Mouse (Mus musculus) liver, embryonic 15.5 days (tissue): ENCODE measurements around the gene Cdc42bpa. TPM values are rescaled to one million over a fixed set of nuclear protein-coding genes. Genes with fewer than 3 reads are reported as not detected.

Experiments
- ATAC-seq: fragments of 200-750 bp; cut with Nextera tagmentation; 2 replicates; pipeline ENCODE4 v1.8.0; 2017; ENCODE audit warnings: moderate number of reproducible peaks, mild to moderate bottlenecking, moderate library complexity; ENCODE audit not compliant: insufficient read depth
- H3K27ac ChIP-seq: fragments of 300-500 bp; sonication (generic); replicated peaks from 2 replicates; pipeline ENCODE4 v1.5.1; 2015; ENCODE audit warnings: mild to moderate bottlenecking, inconsistent platforms
- H3K27me3 ChIP-seq: fragments of 300-500 bp; sonication (generic); 2 replicates; pipeline ENCODE4 v1.6.1; 2015; ENCODE audit warnings: mild to moderate bottlenecking, inconsistent platforms
- H3K36me3 ChIP-seq: fragments of 300-500 bp; sonication (generic); replicated peaks from 2 replicates; pipeline ENCODE4 v1.6.1; 2015; ENCODE audit warnings: moderate library complexity, mild to moderate bottlenecking, inconsistent platforms
- H3K4me1 ChIP-seq: fragments of 300-500 bp; sonication (generic); replicated peaks from 2 replicates; pipeline ENCODE4 v1.6.1; 2015; ENCODE audit warnings: inconsistent platforms
- H3K4me2 ChIP-seq: fragments of 300-500 bp; sonication (generic); 2 replicates; pipeline ENCODE4 v1.6.1; 2015; ENCODE audit warnings: moderate library complexity, mild to moderate bottlenecking, inconsistent platforms
- H3K4me3 ChIP-seq: fragments of 300-500 bp; sonication (generic); replicated peaks from 2 replicates; pipeline ENCODE4 v1.5.1; 2015; ENCODE audit warnings: mild to moderate bottlenecking, inconsistent platforms
- H3K9ac ChIP-seq: fragments of 300-500 bp; sonication (generic); 2 replicates; pipeline ENCODE4 v1.6.1; 2015; ENCODE audit warnings: moderate library complexity, mild to moderate bottlenecking, inconsistent platforms
- H3K9me3 ChIP-seq: fragments of 300-500 bp; sonication (generic); replicated peaks from 2 replicates; pipeline ENCODE4 v1.6.1; 2016; ENCODE audit warnings: inconsistent platforms
- WGBS: fragments of 180-500 bp; shearing (Covaris S2); methylation state at CpG from one replicate; pipeline ENCODE4 v1.1.7; 2015; ENCODE audit warnings: mixed read lengths; ENCODE audit not compliant: insufficient replicate concordance; 5-methylcytosine and 5-hydroxymethylcytosine counted together
- polyA plus RNA-seq: library from polyadenylated mRNA; unstranded; fragments of >200 nt; fragmentation: Nextera tagmentation; extraction: Ambion mirVana; gene quantifications from 2 replicates; pipeline ENCODE4 v1.2.1, GENCODE M21; 2015

Gene Cdc42bpa
- polyA plus RNA-seq, 1 experiment from 2014 or later, result 8.8 TPM

DNA sequence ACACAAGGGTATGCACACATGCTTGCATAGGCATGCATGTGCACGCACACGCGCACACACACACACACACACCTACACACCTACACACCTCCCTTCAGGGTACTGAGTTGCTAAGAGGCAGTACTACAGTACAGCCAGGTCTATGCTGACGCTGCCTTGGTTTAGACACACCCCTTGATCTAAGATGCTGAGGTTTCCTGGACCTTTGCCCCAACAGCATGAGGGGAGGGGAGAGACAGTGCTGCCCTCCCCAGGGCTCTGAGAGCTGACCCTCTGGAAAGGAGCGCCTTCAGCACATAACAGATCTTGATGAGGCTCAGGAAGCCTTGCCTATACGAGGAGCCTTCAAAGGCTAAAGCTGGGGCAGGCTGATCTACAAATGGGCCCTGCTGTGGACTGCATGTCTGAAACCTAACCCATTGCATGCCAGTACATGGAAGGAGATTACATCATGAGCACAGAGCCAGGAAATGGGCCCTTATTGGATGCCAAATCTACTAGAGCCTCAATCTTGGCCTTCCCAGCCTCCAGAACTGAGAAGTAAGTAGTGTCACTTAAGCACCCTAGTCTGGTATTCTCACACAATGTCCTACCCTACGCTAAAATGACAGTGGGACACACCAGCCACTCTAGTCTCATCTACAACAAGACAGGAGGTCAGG lies 221.2 kb downstream of the Cdc42bpa start:
- H3K27me3 ChIP-seq, result no peaks in the 10 kb centered on the region
- no peak overlapping the region for H3K4me3 ChIP-seq
- WGBS, result 76% methylated on average over 7 of the region's 7 CpGs
- H3K9ac ChIP-seq, result no peak overlapping the region
- no peak overlapping the region for H3K4me2 ChIP-seq
- ATAC-seq, result no peak
- H3K36me3 ChIP-seq, result no peaks in the 10 kb centered on the region
- H3K27ac ChIP-seq, result peak overlapping the region; percentile 74; the same call in 1 of the 2 replicates
- peaks cover 52% of the 10 kb centered on the region for H3K4me1 ChIP-seq
- no peaks in the 10 kb centered on the region for H3K9me3 ChIP-seq

DNA sequence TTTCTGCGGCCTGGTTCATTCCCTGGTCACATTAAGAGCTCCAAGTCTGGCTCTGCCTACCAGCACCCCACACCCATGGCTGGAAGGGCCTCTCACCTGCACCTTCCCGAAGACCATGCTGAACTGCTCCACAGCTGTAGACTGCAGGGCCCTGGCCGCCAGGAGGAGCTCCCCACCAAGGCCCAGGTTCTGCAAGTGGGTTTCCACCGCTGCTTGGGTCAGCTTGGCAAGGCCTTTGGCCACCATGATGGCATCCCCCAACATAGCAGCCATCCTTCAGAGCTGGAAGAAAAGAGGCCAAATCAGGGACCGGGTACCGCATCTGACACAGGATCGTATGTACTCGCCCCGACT lies 221.7 kb downstream of the Cdc42bpa start:
- H3K27ac ChIP-seq, result peak overlapping the region; percentile 74
- no peaks in the 10 kb centered on the region for H3K9me3 ChIP-seq
- H3K9ac ChIP-seq, result no peak overlapping the region
- H3K27me3 ChIP-seq, result no peaks in the 10 kb centered on the region
- no peak for ATAC-seq
- no peak overlapping the region for H3K4me3 ChIP-seq
- H3K36me3 ChIP-seq, result no peaks in the 10 kb centered on the region
- 0 out of 2 replicates have a peak overlapping the region, but pooled peaks have one; percentile 8 for H3K4me2 ChIP-seq
- 81% methylated on average over 9 of the region's 9 CpGs for WGBS
- peaks cover 47% of the 10 kb centered on the region for H3K4me1 ChIP-seq

DNA sequence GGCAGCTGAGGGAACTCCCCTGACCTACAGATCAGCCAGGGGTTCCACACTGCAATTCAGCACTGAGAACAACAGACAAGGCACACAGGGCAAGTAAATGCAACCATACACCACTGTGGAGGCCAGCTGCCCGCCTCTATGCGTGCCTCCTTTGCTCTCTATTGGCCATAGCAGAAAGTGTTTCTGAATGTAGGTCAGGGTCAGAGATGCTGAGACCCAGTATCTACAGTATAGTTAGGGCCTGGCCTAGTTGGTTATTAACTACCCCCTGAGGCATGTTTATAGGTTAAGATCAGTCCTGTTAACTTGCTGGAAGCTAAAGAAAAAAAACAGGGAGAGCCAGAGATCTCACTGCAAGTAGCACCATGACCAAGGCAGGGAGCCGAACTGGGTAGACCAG lies 222.5 kb downstream of the Cdc42bpa start:
- H3K27ac ChIP-seq, result peak overlapping the region; percentile 74
- no peaks in the 10 kb centered on the region for H3K36me3 ChIP-seq
- ATAC-seq, result peak; percentile 73
- H3K4me1 ChIP-seq, result peaks cover 47% of the 10 kb centered on the region
- no peaks in the 10 kb centered on the region for H3K27me3 ChIP-seq
- H3K9ac ChIP-seq, result no peak overlapping the region
- H3K4me2 ChIP-seq, result peak overlapping the region; percentile 39
- peak overlapping the region; percentile 17; the same call in 1 of the 2 replicates for H3K4me3 ChIP-seq
- H3K9me3 ChIP-seq, result no peaks in the 10 kb centered on the region
- WGBS, result 60% methylated on average over 3 of the region's 3 CpGs

DNA sequence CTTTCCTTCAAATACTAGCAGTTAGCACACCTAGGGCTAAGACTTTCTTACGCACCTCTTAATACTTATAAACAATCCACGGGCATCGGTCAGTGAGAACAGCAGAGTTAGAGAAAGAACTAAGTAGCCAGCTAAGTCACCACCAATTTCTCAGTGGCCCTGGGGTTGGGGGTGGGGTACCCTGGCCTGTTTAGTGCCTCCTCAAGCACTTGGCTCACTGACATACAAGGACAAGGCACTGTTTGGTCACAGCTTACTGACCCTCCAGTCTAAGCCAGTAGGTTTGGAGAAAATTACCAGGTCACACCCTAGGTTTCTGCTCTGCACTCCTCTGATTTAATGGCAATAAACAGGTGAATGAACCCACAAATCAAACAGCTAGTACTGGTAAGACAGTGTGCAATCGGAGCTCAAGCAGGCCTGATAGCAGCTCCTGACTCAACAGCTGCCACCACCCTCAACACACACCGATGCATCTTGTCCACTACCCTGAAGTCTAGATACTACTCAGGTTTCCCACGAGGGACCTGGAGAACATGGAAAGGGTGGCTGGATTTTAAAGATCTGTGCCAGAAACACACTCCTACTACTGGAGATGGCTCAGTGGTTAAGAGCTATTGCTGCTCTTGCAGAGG lies 223.4 kb downstream of the Cdc42bpa start:
- Histone ChIP-seq H3K4me2 (peak overlapping the region; percentile 39; the same call in 1 of the 2 replicates), H3K36me3 (0 out of 2 replicates have a peak, but pooled peaks cover 4% of the 10 kb centered on the region), H3K27ac (peak overlapping the region; percentile 64; the same call in 1 of the 2 replicates), H3K9ac (no peak overlapping the region), H3K4me3 (no peak overlapping the region), H3K27me3 (no peaks in the 10 kb centered on the region), H3K4me1 (peaks cover 44% of the 10 kb centered on the region), H3K9me3 (no peaks in the 10 kb centered on the region)
- WGBS, result 71% methylated on average over 6 of the region's 6 CpGs
- ATAC-seq, result no peak

DNA sequence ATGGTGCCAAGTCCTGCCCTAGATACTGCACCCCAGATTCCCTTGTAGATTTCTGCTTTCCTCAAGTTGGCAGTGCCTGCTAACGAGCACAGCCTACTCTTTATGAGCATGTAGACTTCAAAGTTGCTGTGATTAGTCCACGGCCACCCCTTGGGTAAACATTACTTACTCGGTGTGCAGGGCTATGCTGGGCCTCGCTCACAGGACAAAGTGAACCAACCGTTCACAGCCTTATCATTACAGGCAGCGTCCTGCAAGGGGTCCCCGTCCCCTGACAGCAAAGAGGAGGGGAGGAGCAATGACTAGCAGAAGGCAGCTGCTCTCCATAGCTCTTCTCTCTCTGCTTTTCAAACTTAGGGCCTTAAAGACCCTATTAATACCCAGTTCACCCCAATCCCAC lies 224.5 kb downstream of the Cdc42bpa start:
- Histone ChIP-seq H3K9ac (no peak overlapping the region), H3K9me3 (no peaks in the 10 kb centered on the region), H3K4me1 (peaks cover 44% of the 10 kb centered on the region), H3K4me2 (0 out of 2 replicates have a peak overlapping the region, but pooled peaks have one; percentile 25), H3K27ac (no peak overlapping the region), H3K27me3 (no peaks in the 10 kb centered on the region), H3K4me3 (no peak overlapping the region), H3K36me3 (0 out of 2 replicates have a peak, but pooled peaks cover 4% of the 10 kb centered on the region)
- 15% methylated on average over 7 of the region's 7 CpGs for WGBS
- peak; percentile 44 for ATAC-seq

DNA sequence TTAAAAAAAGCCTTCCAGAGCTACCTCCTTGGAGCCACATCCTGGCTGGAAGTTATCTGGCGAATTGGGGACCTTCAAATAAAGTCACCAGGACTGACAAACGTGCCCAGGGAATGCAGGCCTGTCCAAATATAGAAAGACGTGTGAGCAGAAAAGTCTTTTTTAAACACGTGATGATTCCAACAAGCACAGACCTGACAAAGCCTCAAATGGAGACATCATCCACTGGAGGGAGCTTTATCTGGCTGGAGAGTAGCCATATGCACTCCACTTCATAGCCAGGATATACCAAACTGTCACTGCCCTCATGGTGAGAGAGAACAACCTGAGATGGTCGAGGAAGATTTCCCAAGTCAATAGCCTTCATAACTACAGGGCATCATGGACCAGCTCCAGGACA lies 225.6 kb downstream of the Cdc42bpa start:
- H3K9ac ChIP-seq, result no peak overlapping the region
- H3K27ac ChIP-seq, result no peak overlapping the region
- H3K36me3 ChIP-seq, result 0 out of 2 replicates have a peak, but pooled peaks cover 4% of the 10 kb centered on the region
- H3K4me2 ChIP-seq, result no peak overlapping the region
- H3K27me3 ChIP-seq, result no peaks in the 10 kb centered on the region
- H3K9me3 ChIP-seq, result no peaks in the 10 kb centered on the region
- no peak overlapping the region for H3K4me3 ChIP-seq
- H3K4me1 ChIP-seq, result peaks cover 44% of the 10 kb centered on the region
- 60% methylated on average over 5 of the region's 5 CpGs for WGBS
- ATAC-seq, result no peak

DNA sequence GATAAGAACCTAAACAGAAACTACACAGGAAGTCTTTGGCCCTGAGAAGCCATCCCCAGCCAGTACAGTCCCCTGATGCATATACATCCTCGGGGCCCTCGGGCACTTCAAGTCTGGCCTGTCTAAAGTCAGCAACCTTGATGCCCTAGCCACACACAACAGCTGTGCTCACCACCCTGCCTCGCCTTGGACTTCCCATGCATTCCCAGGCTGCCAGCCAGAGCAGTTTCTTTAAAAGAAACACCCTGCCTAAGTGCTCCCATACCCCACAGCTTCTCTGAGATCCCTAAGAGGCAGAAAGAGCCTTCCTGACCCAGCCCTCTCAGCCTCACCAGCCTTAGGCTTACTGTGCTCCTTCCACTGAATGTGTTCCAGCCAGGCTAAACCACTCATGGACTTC lies 226.1 kb downstream of the Cdc42bpa start:
- WGBS, result 80% methylated on average over 3 of the region's 3 CpGs
- no peaks in the 10 kb centered on the region for H3K9me3 ChIP-seq
- no peak for ATAC-seq
- H3K36me3 ChIP-seq, result 0 out of 2 replicates have a peak, but pooled peaks cover 4% of the 10 kb centered on the region
- no peak overlapping the region for H3K4me2 ChIP-seq
- H3K9ac ChIP-seq, result no peak overlapping the region
- H3K4me3 ChIP-seq, result no peak overlapping the region
- H3K27ac ChIP-seq, result no peak overlapping the region
- no peaks in the 10 kb centered on the region for H3K27me3 ChIP-seq
- peaks cover 40% of the 10 kb centered on the region for H3K4me1 ChIP-seq

DNA sequence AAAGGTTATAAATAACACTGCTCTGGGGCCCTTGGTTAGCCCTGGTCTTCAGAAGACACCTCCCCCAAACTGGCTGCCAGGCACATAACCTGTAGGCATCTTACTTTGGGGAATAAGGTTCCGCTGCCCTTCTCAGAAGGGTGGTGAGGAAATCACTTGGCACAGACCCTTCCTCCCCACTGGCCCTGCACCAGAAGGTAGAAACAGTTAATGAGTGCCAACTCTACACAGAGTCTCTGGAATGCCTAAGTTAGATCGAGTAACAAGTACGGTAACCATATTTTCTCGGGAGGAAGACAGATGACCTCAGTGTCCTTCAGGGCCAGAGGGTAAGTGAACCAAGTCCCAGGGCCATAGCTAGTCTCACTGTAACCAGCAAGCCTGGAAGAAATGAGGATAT lies 228.7 kb downstream of the Cdc42bpa start:
- no peak for ATAC-seq
- no peak overlapping the region for H3K9ac ChIP-seq

DNA sequence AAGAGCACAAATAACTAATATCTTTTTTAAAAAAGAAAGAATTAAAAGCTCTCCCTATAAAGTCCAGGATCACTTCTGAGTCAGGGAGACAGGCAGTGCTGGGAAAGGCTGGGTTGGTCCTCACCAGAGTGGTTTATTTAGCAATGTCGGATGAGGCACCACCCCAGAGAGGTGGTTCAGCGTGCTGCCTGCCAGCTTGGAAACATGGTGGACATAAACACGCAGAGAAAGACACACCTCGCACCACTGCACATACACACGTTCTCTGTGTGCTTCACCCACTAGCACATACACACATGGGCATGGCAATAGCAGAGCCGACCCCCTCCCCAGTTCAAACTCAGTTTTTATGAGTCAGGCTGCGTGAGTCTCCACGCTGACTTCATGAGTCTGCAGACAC lies 230.8 kb downstream of the Cdc42bpa start:
- no peaks in the 10 kb centered on the region for H3K27me3 ChIP-seq
- WGBS, result 68% methylated on average over 8 of the region's 8 CpGs
- 0 out of 2 replicates have a peak, but pooled peaks cover 4% of the 10 kb centered on the region for H3K36me3 ChIP-seq
- H3K4me1 ChIP-seq, result peaks cover 37% of the 10 kb centered on the region
- H3K4me3 ChIP-seq, result no peak overlapping the region
- H3K27ac ChIP-seq, result no peak overlapping the region
- H3K4me2 ChIP-seq, result no peak overlapping the region
- ATAC-seq, result no peak
- no peak overlapping the region for H3K9ac ChIP-seq
- H3K9me3 ChIP-seq, result no peaks in the 10 kb centered on the region

More for the DNA sequence above, 228.7 kb downstream of the Cdc42bpa start:
- no peak overlapping the region for H3K4me2 ChIP-seq
- H3K27ac ChIP-seq, result no peak overlapping the region
- WGBS, result 76% methylated on average over 4 of the region's 4 CpGs
- no peaks in the 10 kb centered on the region for H3K9me3 ChIP-seq
- no peaks in the 10 kb centered on the region for H3K27me3 ChIP-seq
- no peak overlapping the region for H3K4me3 ChIP-seq
- H3K36me3 ChIP-seq, result 0 out of 2 replicates have a peak, but pooled peaks cover 4% of the 10 kb centered on the region
- peaks cover 38% of the 10 kb centered on the region for H3K4me1 ChIP-seq

DNA sequence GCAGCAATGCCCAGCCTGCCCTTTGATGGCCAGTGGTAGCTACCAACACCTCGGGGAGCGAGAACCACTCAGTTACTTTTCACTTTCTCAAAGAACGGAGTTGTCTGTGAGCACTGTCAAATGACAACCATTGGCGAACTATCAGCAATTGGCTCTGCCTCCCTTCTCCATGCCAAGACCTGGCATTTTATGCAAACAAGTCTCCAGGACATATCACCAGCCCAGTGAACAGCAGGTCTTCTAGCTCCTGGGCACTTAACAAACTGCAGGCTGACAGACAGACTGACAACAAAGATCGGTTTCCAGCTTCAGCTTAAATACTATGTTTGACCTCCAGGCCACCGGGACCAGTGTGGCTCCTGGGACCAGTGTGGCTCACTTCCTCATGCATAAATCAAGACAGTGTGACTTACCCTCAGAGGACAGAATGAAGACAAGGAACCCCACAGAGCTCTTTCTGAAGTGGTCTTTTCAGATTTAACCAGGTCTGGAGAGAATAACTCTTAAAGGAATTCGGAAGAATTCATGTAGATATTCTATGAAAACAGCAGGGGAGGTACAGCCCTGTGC lies 231.5 kb downstream of the Cdc42bpa start:
- H3K4me2 ChIP-seq, result no peak overlapping the region
- H3K9ac ChIP-seq, result no peak overlapping the region
- 45% methylated on average over 7 of the region's 7 CpGs for WGBS
- H3K27me3 ChIP-seq, result no peaks in the 10 kb centered on the region
- H3K4me3 ChIP-seq, result no peak overlapping the region
- no peaks in the 10 kb centered on the region for H3K9me3 ChIP-seq
- ATAC-seq, result no peak
- H3K27ac ChIP-seq, result no peak overlapping the region
- H3K36me3 ChIP-seq, result 0 out of 2 replicates have a peak, but pooled peaks cover 4% of the 10 kb centered on the region
- peaks cover 41% of the 10 kb centered on the region for H3K4me1 ChIP-seq

DNA sequence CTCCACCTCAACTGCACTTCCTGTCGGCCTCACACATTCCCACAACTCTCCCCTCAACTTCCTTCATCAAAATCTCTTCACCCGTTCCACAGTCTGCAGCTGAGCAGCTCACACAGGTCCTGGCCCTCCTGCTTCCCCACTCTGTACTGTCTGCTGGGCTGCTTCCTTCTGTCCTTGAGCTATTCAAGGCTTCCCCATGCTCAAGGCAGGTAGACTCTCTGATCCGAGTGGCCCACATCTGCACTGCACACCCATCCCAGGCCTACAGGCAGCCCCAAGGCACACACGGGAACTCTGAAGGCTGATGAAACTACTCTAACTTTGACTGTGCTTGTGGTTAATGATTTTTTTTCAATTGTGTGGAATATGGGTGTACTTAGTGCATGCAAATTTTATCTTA lies 232.6 kb downstream of the Cdc42bpa start:
- Histone ChIP-seq H3K36me3 (0 out of 2 replicates have a peak, but pooled peaks cover 4% of the 10 kb centered on the region), H3K27ac (no peak overlapping the region), H3K27me3 (no peaks in the 10 kb centered on the region), H3K9ac (no peak overlapping the region), H3K4me2 (no peak overlapping the region), H3K4me3 (no peak overlapping the region), H3K4me1 (peaks cover 41% of the 10 kb centered on the region), H3K9me3 (no peaks in the 10 kb centered on the region)
- WGBS, result 15% methylated on average over 4 of the region's 4 CpGs
- no peak for ATAC-seq
